Mouse (Mus musculus) hindbrain, embryonic 16.5 days (tissue): Measurements from ENCODE around the gene Tmem234. TPM values are rescaled to one million over a fixed set of nuclear protein-coding genes. Genes with fewer than 3 reads are reported as not detected.
A peak's percentile ranks its signal among the peaks of the same experiment; 100 is the strongest.

Experiments used
- ATAC-seq: fragments of 200-750 bp; cut with Nextera tagmentation; 2 replicates; pipeline ENCODE4 v1.8.0; 2017; ENCODE audit warnings: moderate TSS enrichment, moderate library complexity
- H3K27ac ChIP-seq: fragments of 300-500 bp; sonication (generic); 2 replicates; pipeline ENCODE4 v1.5.1; 2014; ENCODE audit warnings: low read depth, mild to moderate bottlenecking, control low read depth, low read length, moderate library complexity
- H3K27me3 ChIP-seq: fragments of 300-500 bp; sonication (generic); replicated peaks from 2 replicates; pipeline ENCODE4 v1.6.1; 2014; ENCODE audit warnings: low read length; ENCODE audit not compliant: control insufficient read depth, insufficient read depth
- H3K36me3 ChIP-seq: fragments of 300-500 bp; sonication (generic); 2 replicates; pipeline ENCODE4 v1.6.1; 2014; ENCODE audit warnings: mild to moderate bottlenecking, low read length, moderate library complexity, mixed read lengths; ENCODE audit not compliant: control insufficient read depth, insufficient read depth
- H3K4me1 ChIP-seq: fragments of 300-500 bp; sonication (generic); 2 replicates; pipeline ENCODE4 v1.6.1; 2014; ENCODE audit warnings: low read depth, low read length; ENCODE audit not compliant: control insufficient read depth, insufficient read depth
- H3K4me2 ChIP-seq: fragments of 300-500 bp; sonication (generic); 2 replicates; pipeline ENCODE4 v1.6.1; 2014; ENCODE audit warnings: mild to moderate bottlenecking, low read length, control low read depth, moderate library complexity
- H3K4me3 ChIP-seq: fragments of 300-500 bp; sonication (generic); 2 replicates; pipeline ENCODE4 v1.5.1; 2014; ENCODE audit warnings: mild to moderate bottlenecking, low read length, control low read depth, moderate library complexity
- H3K9ac ChIP-seq: fragments of 300-500 bp; sonication (generic); 2 replicates; pipeline ENCODE4 v1.6.1; 2014; ENCODE audit warnings: low read depth, mild to moderate bottlenecking, control low read depth, low read length, moderate library complexity
- H3K9me3 ChIP-seq: fragments of 300-500 bp; sonication (generic); 2 replicates; pipeline ENCODE4 v1.6.1; 2014; ENCODE audit warnings: mild to moderate bottlenecking, low read length, moderate library complexity; ENCODE audit not compliant: control insufficient read depth
- WGBS: fragments of 180-500 bp; shearing (Covaris S2); extraction: QIAGEN DNeasy Blood & Tissue Kit; methylation state at CpG from one replicate; pipeline ENCODE4 v1.1.7; 2014; 5-methylcytosine and 5-hydroxymethylcytosine counted together
- polyA plus RNA-seq: library from polyadenylated mRNA; unstranded; fragments of >200 nt; fragmentation: Nextera tagmentation; extraction: Ambion mirVana; gene quantifications from 2 replicates; pipeline ENCODE4 v1.2.1, GENCODE M21; 2015

Tmem234 gene
- polyA plus RNA-seq, 1 experiment from 2014 or later: 190 TPM

DNA sequence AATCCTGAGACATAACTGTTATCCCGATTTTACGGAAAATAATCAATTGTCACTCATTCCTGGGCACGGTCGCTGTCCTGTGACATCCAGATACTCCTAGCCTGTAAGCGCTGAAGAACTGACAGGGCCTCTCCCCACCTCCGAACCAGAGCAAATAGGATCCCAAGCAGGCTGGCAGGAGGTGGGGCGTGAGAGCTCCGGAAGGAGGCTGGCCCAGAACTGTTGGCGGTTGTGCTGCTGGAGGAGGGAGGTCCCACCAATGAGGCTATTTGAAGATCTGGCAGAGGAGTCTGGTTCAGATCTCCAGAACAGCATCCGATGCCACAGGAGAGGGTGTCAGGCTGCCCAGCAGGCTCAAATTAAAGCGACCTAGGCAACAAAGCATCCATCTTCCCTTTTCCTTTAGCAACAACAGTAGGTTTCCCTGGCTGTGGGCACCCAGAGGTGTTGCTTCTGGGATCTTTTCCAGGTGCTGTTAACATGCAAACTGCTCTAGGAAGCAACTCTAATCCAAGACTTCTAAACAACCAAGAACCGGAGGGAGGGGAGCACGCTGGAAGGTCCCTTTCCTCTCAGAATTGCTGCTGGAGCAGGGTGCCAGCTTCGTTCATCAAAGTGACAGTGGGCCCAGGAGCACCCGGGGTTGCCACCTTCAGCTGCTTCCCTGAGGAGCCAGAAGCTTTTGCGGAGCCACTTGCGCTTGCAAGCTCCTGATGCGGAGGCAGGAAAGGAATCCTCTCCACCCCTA, 24.0 kb downstream of the Tmem234 start:
- H3K9me3 ChIP-seq: no peaks in the 10 kb centered on the region
- H3K4me2 ChIP-seq: peak overlapping the region; percentile 73
- H3K4me1 ChIP-seq: peaks cover 38% of the 10 kb centered on the region
- H3K36me3 ChIP-seq: peaks cover 24% of the 10 kb centered on the region
- peak overlapping the region; percentile 73 for H3K4me3 ChIP-seq
- 2% methylated on average over 18 of the region's 18 CpGs for WGBS
- peak overlapping the region; percentile 86 for H3K9ac ChIP-seq
- peak; percentile 95 for ATAC-seq
- no peaks in the 10 kb centered on the region for H3K27me3 ChIP-seq
- peak overlapping the region; percentile 97 for H3K27ac ChIP-seq

DNA sequence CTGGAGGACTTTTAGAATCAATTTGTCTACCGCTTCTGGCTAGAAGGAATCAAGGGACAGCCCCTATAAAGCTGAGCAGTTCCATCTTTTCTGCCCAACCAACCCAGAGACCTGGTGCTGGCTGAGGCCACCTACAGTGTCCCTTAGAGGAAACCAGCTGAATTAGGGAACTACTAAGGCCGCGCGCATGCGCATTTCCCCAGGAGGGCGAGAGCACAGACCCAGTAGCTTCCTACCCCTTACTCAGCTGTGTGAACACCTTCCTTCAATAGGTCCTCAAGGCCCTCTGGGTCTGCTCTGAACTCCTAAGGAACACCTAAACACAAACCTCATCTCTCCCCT, 24.5 kb downstream of the Tmem234 start:
- H3K9ac ChIP-seq: peak overlapping the region; percentile 86
- H3K4me3 ChIP-seq: peak overlapping the region; percentile 73
- peaks cover 38% of the 10 kb centered on the region for H3K4me1 ChIP-seq
- 3% methylated on average over 6 of the region's 6 CpGs for WGBS
- ATAC-seq: 0 out of 2 replicates have a peak, but pooled peaks have one; percentile 7
- H3K27me3 ChIP-seq: no peaks in the 10 kb centered on the region
- no peaks in the 10 kb centered on the region for H3K9me3 ChIP-seq
- peak overlapping the region; percentile 73 for H3K4me2 ChIP-seq
- H3K27ac ChIP-seq: peak overlapping the region; percentile 97
- peaks cover 29% of the 10 kb centered on the region for H3K36me3 ChIP-seq

DNA sequence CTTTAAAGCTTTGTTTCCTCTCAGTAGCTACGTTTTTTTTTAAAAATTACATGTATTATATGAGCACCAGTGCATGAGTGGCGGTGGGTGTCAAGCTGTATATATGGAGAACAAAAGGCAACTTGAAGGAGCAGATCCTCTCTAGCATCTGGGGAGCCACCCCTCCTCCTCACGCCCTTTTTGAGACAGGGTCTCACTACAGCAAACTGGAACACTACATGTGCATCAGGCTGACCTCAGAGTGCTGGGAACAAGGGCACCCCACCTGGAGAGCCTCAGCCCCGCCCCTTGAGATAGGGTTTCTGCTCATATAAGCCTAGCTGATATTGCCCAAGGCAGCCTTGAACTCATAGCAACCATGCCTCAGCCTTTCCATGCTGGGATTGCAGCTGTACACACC, 25.0 kb downstream of the Tmem234 start:
- ATAC-seq: no peak
- Histone ChIP-seq H3K27ac (peak overlapping the region; percentile 97), H3K4me2 (peak overlapping the region; percentile 73), H3K36me3 (peaks cover 33% of the 10 kb centered on the region), H3K9me3 (no peaks in the 10 kb centered on the region), H3K4me3 (no peak overlapping the region), H3K27me3 (no peaks in the 10 kb centered on the region), H3K9ac (no peak overlapping the region), H3K4me1 (peaks cover 38% of the 10 kb centered on the region)
- WGBS: 46% methylated on average over 4 of the region's 4 CpGs

DNA sequence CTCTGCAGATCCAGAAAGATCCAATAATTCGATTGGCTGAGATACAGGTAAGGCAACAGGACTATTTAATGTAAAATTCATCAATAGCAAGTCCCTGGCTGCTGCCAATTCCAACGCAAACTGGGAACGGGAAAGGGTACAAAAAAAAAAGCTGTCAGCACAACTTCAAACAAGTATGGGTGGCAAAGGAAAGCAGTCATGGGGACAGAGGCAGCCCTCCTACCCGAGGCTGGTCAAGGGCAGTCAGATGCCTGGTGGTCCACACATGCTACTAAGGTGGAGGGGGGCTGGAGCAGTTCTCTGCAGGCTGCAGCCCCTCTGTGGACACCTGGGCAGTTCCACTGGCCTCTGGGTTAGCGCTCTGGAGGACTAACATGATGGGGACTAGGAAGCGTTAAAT, 25.6 kb downstream of the Tmem234 start:
- no peaks in the 10 kb centered on the region for H3K9me3 ChIP-seq
- no peak overlapping the region for H3K4me3 ChIP-seq
- H3K27ac ChIP-seq: no peak overlapping the region
- H3K27me3 ChIP-seq: no peaks in the 10 kb centered on the region
- H3K4me2 ChIP-seq: no peak overlapping the region
- WGBS: 70% methylated on average over 6 of the region's 6 CpGs
- peaks cover 38% of the 10 kb centered on the region for H3K36me3 ChIP-seq
- peaks cover 35% of the 10 kb centered on the region for H3K4me1 ChIP-seq
- H3K9ac ChIP-seq: no peak overlapping the region
- no peak for ATAC-seq

DNA sequence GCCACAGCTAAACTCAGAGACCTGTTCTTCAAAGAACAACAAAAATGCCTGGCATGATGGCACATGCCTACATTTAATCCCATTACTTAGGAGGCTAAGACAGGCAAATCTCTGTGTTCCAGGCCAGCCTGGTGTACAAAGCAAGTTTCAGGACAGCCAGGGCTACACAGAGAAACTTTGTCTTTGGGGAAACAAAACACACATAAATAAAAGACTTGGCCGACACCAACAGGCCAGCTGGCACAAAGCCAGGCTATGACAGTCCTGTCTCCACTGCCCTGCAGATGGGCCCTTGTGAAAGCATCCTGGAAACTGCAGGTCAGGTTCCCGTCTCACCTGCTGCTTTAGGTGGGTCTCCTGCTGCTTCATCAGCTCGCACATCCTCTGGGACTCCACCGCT, 30.5 kb downstream of the Tmem234 start:
- 62% methylated on average over 4 of the region's 4 CpGs for WGBS
- Histone ChIP-seq H3K27ac (0 out of 2 replicates have a peak overlapping the region, but pooled peaks have one; percentile 17), H3K4me1 (peaks cover 5% of the 10 kb centered on the region; the same call in 1 of the 2 replicates), H3K4me2 (no peak overlapping the region), H3K9me3 (no peaks in the 10 kb centered on the region), H3K4me3 (no peak overlapping the region), H3K9ac (no peak overlapping the region), H3K36me3 (peaks cover 72% of the 10 kb centered on the region), H3K27me3 (no peaks in the 10 kb centered on the region)
- ATAC-seq: no peak

DNA sequence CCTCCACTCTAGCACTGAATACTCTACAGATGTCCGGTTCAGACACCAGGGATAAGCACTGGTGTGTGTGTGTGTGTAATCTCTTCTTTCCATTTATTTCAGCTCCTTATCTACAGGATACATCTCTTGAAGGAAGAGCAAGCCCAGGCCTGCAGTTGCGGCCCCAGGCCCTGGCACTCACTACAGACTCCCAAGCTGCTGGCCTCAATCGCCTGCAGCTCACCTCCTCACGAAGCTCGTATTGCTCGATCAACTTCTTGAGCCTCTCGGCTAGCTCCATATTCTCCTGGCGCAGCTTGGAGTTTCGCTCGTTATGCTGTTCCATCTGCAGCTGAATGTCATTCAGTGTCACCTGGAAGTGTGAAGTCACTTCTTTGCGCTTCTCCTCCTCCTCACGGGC, 31.4 kb downstream of the Tmem234 start:
- H3K4me2 ChIP-seq: no peak overlapping the region
- H3K4me1 ChIP-seq: peaks cover 5% of the 10 kb centered on the region; the same call in 1 of the 2 replicates
- no peaks in the 10 kb centered on the region for H3K9me3 ChIP-seq
- no peak overlapping the region for H3K27ac ChIP-seq
- H3K4me3 ChIP-seq: no peak overlapping the region
- H3K27me3 ChIP-seq: no peaks in the 10 kb centered on the region
- peaks cover 79% of the 10 kb centered on the region for H3K36me3 ChIP-seq
- no peak for ATAC-seq
- 92% methylated on average over 12 of the region's 12 CpGs for WGBS
- H3K9ac ChIP-seq: no peak overlapping the region

DNA sequence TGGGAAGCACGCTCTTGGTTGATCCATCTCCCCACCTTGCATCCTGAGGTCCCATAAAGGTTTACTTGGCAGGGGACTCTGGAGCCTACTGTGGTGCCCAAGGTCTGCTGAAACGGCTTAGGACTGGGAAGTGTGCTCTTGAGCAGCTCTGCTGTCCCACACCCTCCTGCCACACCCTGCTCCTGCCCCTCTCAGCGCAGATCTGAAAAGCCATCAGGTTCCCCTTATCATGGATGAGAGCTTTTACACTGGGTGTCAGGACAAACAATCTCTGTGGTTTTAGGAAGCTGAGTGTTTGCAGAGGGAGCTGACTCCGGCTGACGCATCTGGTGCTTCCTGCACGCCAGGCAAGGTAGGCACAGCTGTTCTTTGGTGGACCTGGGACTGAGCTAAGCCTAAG, 33.4 kb downstream of the Tmem234 start:
- no peak overlapping the region for H3K4me3 ChIP-seq
- H3K36me3 ChIP-seq: peaks cover 72% of the 10 kb centered on the region
- no peaks in the 10 kb centered on the region for H3K27me3 ChIP-seq
- peaks cover 13% of the 10 kb centered on the region; the same call in 1 of the 2 replicates for H3K4me1 ChIP-seq
- no peak overlapping the region for H3K4me2 ChIP-seq
- H3K9ac ChIP-seq: no peak overlapping the region
- WGBS: 95% methylated on average over 6 of the region's 6 CpGs
- H3K9me3 ChIP-seq: no peaks in the 10 kb centered on the region
- no peak overlapping the region for H3K27ac ChIP-seq
- ATAC-seq: no peak

DNA sequence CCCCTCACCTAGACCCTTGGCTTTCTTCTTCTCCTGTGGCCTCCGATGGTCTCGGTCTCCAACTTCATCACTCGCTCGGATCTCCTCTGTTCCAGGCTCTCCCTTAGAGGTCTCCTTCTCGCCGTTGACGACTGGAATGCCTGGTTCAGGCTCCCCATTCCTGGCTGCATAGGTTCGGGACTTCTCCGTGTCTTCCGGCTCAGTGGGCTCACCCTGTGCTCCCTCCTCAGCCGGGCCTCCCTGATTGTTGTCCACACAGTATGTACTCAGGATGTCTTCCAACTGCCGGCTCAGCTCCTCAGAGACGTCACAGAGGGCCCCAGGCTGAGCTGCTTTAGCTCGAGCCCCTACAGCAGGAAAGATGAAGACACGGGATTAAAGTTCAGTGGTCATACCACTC, 38.8 kb downstream of the Tmem234 start:
- H3K9ac ChIP-seq: no peak overlapping the region; the same call in 1 of the 2 replicates
- peak overlapping the region; percentile 69 for H3K4me3 ChIP-seq
- H3K4me2 ChIP-seq: peak overlapping the region; percentile 93
- WGBS: 79% methylated on average over 15 of the region's 15 CpGs
- H3K9me3 ChIP-seq: no peaks in the 10 kb centered on the region
- no peak overlapping the region for H3K27ac ChIP-seq
- peaks cover 27% of the 10 kb centered on the region for H3K36me3 ChIP-seq
- no peak for ATAC-seq
- H3K4me1 ChIP-seq: peaks cover 22% of the 10 kb centered on the region
- no peaks in the 10 kb centered on the region for H3K27me3 ChIP-seq

DNA sequence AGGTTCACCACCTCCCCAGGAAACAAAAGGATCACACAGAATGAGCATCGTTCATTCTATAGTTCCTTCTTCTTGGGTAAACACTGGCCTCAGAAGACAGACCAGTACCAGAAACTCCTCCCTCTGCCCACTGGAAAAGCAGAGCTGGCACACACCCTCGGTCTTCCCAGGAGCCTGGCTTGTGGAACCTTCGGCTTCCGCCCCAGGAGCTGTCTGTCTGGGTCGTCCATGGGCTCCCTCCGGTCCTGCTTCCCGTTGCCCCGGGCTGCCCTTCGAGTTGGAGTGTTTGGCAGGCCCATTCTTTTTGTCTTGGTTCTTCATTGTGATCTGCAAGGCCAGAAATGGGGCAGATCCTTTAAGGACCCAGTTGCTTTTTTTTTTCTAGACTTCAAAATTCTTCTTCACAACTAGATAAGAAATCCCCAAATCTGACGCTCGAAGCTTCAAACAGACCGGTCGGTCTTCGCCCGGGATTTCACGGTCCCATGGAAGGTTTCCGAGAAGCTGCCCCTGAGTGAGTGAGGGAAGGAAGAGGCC, 39.7 kb downstream of the Tmem234 start:
- Histone ChIP-seq H3K9ac (peak overlapping the region; percentile 78), H3K27ac (peak overlapping the region; percentile 97), H3K4me2 (peak overlapping the region; percentile 93), H3K36me3 (peaks cover 22% of the 10 kb centered on the region), H3K27me3 (no peaks in the 10 kb centered on the region), H3K9me3 (no peaks in the 10 kb centered on the region), H3K4me1 (peaks cover 22% of the 10 kb centered on the region), H3K4me3 (peak overlapping the region; percentile 69)
- no peak for ATAC-seq
- 2% methylated on average over 17 of the region's 17 CpGs for WGBS
